Mouse (Mus musculus) inflammation-experienced regulatory T-cells, adult 6 months (primary cell): ENCODE measurements around the gene Hmx3. TPM values are rescaled to one million over a fixed set of nuclear protein-coding genes. Genes with fewer than 3 reads are reported as not detected.
A peak's percentile ranks its signal among the peaks of the same experiment; 100 is the strongest.

ENCODE experiments used
- ATAC-seq: one replicate; pipeline ENCODE4 v1.8.0; 2017
- polyA plus RNA-seq, 3 experiments: library from polyadenylated mRNA; unstranded; fragments of 100-300 nt; shearing (Covaris generic); gene quantifications; one replicate each; pipeline ENCODE4 v1.2.1; 2017

Gene Hmx3
- polyA plus RNA-seq, 3 experiments from 2014 or later = not detected

GRCm38 (mm10) chr7:131556541-131557271, 14.0 kb downstream of the Hmx3 start:
- no peak for ATAC-seq

- ATAC-seq = no peak
Measured at GRCm38 (mm10) chr7:131557751-131558150, 15.1 kb downstream of the Hmx3 start.

- peak; percentile 93 for ATAC-seq
Measured at GRCm38 (mm10) chr7:131559986-131560696, 17.5 kb downstream of the Hmx3 start, which contains the start of gene Bub3. Bub3 (plus strand) TSS chr7:131560222.

- ATAC-seq = no peak
Measured at GRCm38 (mm10) chr7:131560697-131561042, 18.0 kb downstream of the Hmx3 start.

GRCm38 (mm10) chr7:131575246-131575645, 32.6 kb downstream of the Hmx3 start:
- no peak for ATAC-seq

- no peak for ATAC-seq
Measured at GRCm38 (mm10) chr7:131582178-131582577, 39.5 kb downstream of the Hmx3 start.

- no peak for ATAC-seq
Measured at GRCm38 (mm10) chr7:131585551-131585950, 42.9 kb downstream of the Hmx3 start.

Other genes starting within 250 kb of the Hmx3 start
- gene Cuzd1, start 220.6 kb upstream of the Hmx3 start, polyA plus RNA-seq = not detected
- gene Fam24b, start 213.4 kb upstream of the Hmx3 start, polyA plus RNA-seq = not detected
- not detected for gene Fam24a, start 209.0 kb upstream of the Hmx3 start, polyA plus RNA-seq
- gene 2310057M21Rik, start 180.1 kb upstream of the Hmx3 start, polyA plus RNA-seq = 10 to 100 TPM; 21.7 to 26.3 (median 23.0) TPM
- gene Pstk, start 171.7 kb upstream of the Hmx3 start, polyA plus RNA-seq = 10 to 100 TPM; 39.3 to 44.7 (median 44.3) TPM
- 10 to 100 TPM; 29.4 to 39.5 (median 34.0) TPM for gene Ikzf5, start 132.3 kb upstream of the Hmx3 start, polyA plus RNA-seq
- 10 to 100 TPM; 27.1 to 66.2 (median 49.5) TPM for gene Acadsb, start 132.3 kb upstream of the Hmx3 start, polyA plus RNA-seq
- not detected for gene Hmx2, start 5.9 kb downstream of the Hmx3 start, polyA plus RNA-seq
- 100 to 1,000 TPM; 179 to 242 (median 181) TPM for gene Bub3, start 17.4 kb downstream of the Hmx3 start, polyA plus RNA-seq